Mouse (Mus musculus) bone marrow macrophage, adult 2 months (primary cell): ENCODE measurements around the gene BC049352.

Source experiments
- CTCF ChIP-seq: IDR thresholded peaks from 2 replicates; pipeline ENCODE4 v1.5.1; 2012; ENCODE audit warnings: low read depth, mild to moderate bottlenecking, low read length, moderate library complexity
- POLR2A ChIP-seq: IDR thresholded peaks from 2 replicates; pipeline ENCODE4 v1.6.1; 2012; ENCODE audit warnings: mild to moderate bottlenecking, low read depth, low read length, borderline replicate concordance

DNA sequence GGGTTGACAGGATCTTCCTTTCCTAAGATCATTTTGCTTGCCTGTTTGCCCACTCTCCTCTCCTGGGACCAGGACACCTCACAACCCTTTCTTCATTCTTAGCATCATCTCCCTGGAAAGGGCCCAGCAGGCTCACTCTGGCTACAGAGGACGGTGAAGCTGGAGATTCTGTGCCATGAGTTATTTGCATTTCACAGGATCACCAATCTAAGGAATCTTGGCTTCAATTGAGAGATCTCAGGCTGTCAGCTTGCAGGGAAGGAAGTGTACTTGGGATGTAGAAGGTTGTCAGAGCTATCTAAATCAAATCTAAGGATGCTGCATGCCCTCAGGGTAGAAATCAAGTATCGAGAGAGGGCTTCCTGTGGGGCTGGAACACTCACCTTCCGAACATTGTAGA lies 8.3 kb upstream of the BC049352 start:
- TF ChIP-seq CTCF (no peak), POLR2A (no peak)
